Mouse (Mus musculus) right cerebral cortex, adult 2 months (tissue): ENCODE data around the gene Slc35d3.

ENCODE experiments used
- DNase-seq, 2 experiments: peaks; one replicate each; pipeline ENCODE4 v3.0.0; 2021 to 2022; ENCODE audit warnings: low spot score in 2 of 2

Gene Slc35d3

GRCm38 (mm10) chr10:19835887-19836710 lies 15.2 kb downstream of the Slc35d3 start:
- no peak for DNase-seq

- no peak for DNase-seq
Observed at GRCm38 (mm10) chr10:19834222-19834621, 17.0 kb downstream of the Slc35d3 start.

- no peak for DNase-seq
Observed at GRCm38 (mm10) chr10:19831072-19831849, 20.0 kb downstream of the Slc35d3 start.

- no peak for DNase-seq
Observed at GRCm38 (mm10) chr10:19820986-19821385, 30.3 kb downstream of the Slc35d3 start.

- DNase-seq: no peak
Observed at GRCm38 (mm10) chr10:19818723-19819355, 32.4 kb downstream of the Slc35d3 start.

GRCm38 (mm10) chr10:19815371-19815770 lies 35.9 kb downstream of the Slc35d3 start:
- no peak for DNase-seq

GRCm38 (mm10) chr10:19811436-19812172 lies 39.7 kb downstream of the Slc35d3 start:
- peak; percentile 53 to 54 for DNase-seq

GRCm38 (mm10) chr10:19804763-19805162 lies 46.5 kb downstream of the Slc35d3 start:
- no peak for DNase-seq

- no peak for DNase-seq
Observed at GRCm38 (mm10) chr10:19802958-19803357, 48.3 kb downstream of the Slc35d3 start.
